26 mouse cellular contexts compared by ENCODE assay signal in the genomic region with DNA sequence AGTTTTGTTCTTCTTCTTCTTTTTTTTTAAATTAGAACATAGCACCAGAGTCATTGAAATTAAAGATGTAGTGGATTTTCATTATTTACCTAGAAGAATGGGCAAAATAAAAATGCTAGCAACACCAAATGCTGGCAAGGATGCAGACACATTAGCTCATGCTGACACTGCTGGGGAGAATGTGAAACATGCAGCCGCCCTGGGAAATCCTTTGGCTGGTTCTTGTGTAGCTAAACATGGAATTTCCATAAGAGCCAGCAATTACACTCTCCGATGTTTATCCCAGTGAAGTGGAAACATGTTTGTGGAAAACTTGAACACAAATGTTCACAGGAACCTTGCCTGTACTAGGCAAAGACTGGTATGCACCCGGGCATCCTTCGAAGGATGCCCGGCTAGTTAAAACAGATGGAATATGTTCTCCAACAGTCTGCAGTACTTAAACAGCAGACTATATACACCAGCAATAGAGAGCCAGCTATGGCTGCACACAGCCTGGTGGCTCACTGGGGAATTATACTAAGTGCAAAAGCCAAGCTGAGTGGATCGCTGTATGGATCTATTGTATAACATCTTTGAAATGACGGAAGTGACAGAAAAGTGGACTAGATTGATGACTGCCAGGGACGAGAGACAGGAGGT.
DNase-seq lines count a peak whose midpoint lies in the region; ATAC-seq lines count a peak whose summit lies in the region.
"Had no signal": no experiment of that assay in that cellular context is flagged by ENCODE, and none has a peak within 500 bp of the region (broad histone marks: within the 10 kb centered on the region; RNA-seq: fewer than 3 reads in every experiment).

No protein-coding gene starts in this region.

- H3K4me1 ChIP-seq in forebrain, embryonic 14.5 days (ENCODE audit: control insufficient read depth, insufficient read depth, low read length), result no peaks in the 10 kb centered on the region
- H3K4me1 ChIP-seq in forebrain, embryonic 15.5 days, result no peaks in the 10 kb centered on the region
- peaks cover 4% of the 10 kb centered on the region; the same call in 1 of the 2 replicates for H3K4me1 ChIP-seq in embryonic facial prominence, embryonic 15.5 days
- H3K4me1 ChIP-seq: limb, embryonic 13.5 days; neural tube, embryonic 15.5 days had no signal

- ATAC-seq in forebrain, embryonic 14.5 days, result peak; percentile 26; the same call in 1 of the 2 replicates
- ATAC-seq in forebrain, embryonic 15.5 days (replicated peaks), result no peak; the same call in 1 of the 2 replicates
- ATAC-seq in embryonic facial prominence, embryonic 15.5 days (ENCODE audit: insufficient number of reproducible peaks, low FRiP score, low TSS enrichment, low read depth), result 0 out of 2 replicates have a peak, but pooled peaks have one; percentile 43
- ATAC-seq: CD4-positive, CD25-positive, alpha-beta regulatory T cell, adult 4 months; hindbrain, postnatal 0 days; intestine, embryonic 16.5 days; liver, embryonic 12.5 days; Patski had no signal

- DNase-seq in forebrain, embryonic 14.5 days (ENCODE audit: low spot score), result peak; percentile 38
- peak; percentile 93 for DNase-seq in heart, adult 11 months
- no peak for DNase-seq in heart, postnatal 36 days
- peak; percentile 32 for DNase-seq in NIH3T3 (ENCODE audit: low read depth)
- DNase-seq in right cerebral cortex, postnatal 36 days (ENCODE audit: low spot score in 2 of 2), result no peak
- DNase-seq in cerebellum, postnatal 25 days, result no peak
- DNase-seq: adrenal gland, adult 2 months; cerebellum, adult 8-10 months; kidney, adult 9 months; kidney, postnatal 14 days; lung, adult 18-20 months; lung, postnatal 10 days; right cerebral cortex, adult 18-20 months; thymus, adult 2 months had no signal

- H3K9ac ChIP-seq in forebrain, embryonic 14.5 days (ENCODE audit: low read length), result no peak overlapping the region
- no peak overlapping the region for H3K9ac ChIP-seq in forebrain, embryonic 15.5 days (replicated peaks)
- H3K9ac ChIP-seq in embryonic facial prominence, embryonic 15.5 days, result no peak overlapping the region
- H3K9ac ChIP-seq: limb, embryonic 13.5 days; liver, embryonic 12.5 days; neural tube, embryonic 15.5 days had no signal

- intact Hi-C loops in heart, postnatal 36 days (cut with DNase I), result no loop called here

- no peak overlapping the region for H3K4me3 ChIP-seq in forebrain, embryonic 14.5 days (ENCODE audit: low read depth, low read length)
- H3K4me3 ChIP-seq in forebrain, embryonic 15.5 days, result no peak overlapping the region
- H3K4me3 ChIP-seq in embryonic facial prominence, embryonic 15.5 days (replicated peaks), result no peak overlapping the region
- H3K4me3 ChIP-seq: erythroblast, embryonic 14.5 days; limb, embryonic 13.5 days; liver, embryonic 12.5 days; neural tube, embryonic 15.5 days had no signal

- H3K4me2 ChIP-seq in forebrain, embryonic 14.5 days (ENCODE audit: low read length), result no peak overlapping the region
- no peak overlapping the region for H3K4me2 ChIP-seq in forebrain, embryonic 15.5 days (replicated peaks)
- no peak overlapping the region for H3K4me2 ChIP-seq in embryonic facial prominence, embryonic 15.5 days (replicated peaks)
- H3K4me2 ChIP-seq: limb, embryonic 13.5 days; liver, embryonic 12.5 days; midbrain, embryonic 11.5 days; neural tube, embryonic 15.5 days had no signal

- WGBS in forebrain, embryonic 14.5 days, result 73% methylated on average over 8 of the region's 8 CpGs
- WGBS in forebrain, embryonic 15.5 days, result 65% methylated on average over 8 of the region's 8 CpGs
- 68% methylated on average over 8 of the region's 8 CpGs for WGBS in embryonic facial prominence, embryonic 15.5 days

- H3K36me3 ChIP-seq in forebrain, embryonic 14.5 days (ENCODE audit: control insufficient read depth, insufficient read depth, low read length), result no peaks in the 10 kb centered on the region
- no peaks in the 10 kb centered on the region for H3K36me3 ChIP-seq in forebrain, embryonic 15.5 days
- peaks cover 15% of the 10 kb centered on the region for H3K36me3 ChIP-seq in embryonic facial prominence, embryonic 15.5 days

- H3K9me3 ChIP-seq in forebrain, embryonic 14.5 days (replicated peaks; ENCODE audit: control insufficient read depth, low read length), result no peaks in the 10 kb centered on the region
- no peaks in the 10 kb centered on the region for H3K9me3 ChIP-seq in forebrain, embryonic 15.5 days
- H3K9me3 ChIP-seq in embryonic facial prominence, embryonic 15.5 days (replicated peaks), result no peaks in the 10 kb centered on the region
- H3K9me3 ChIP-seq: limb, embryonic 13.5 days; liver, embryonic 12.5 days; neural tube, embryonic 15.5 days had no signal

- no peaks in the 10 kb centered on the region for H3K27me3 ChIP-seq in forebrain, embryonic 14.5 days (replicated peaks; ENCODE audit: control insufficient read depth, insufficient read depth, low read length)
- H3K27me3 ChIP-seq in forebrain, embryonic 15.5 days, result no peaks in the 10 kb centered on the region
- no peaks in the 10 kb centered on the region for H3K27me3 ChIP-seq in embryonic facial prominence, embryonic 15.5 days
- H3K27me3 ChIP-seq: limb, embryonic 13.5 days; liver, embryonic 12.5 days; neural tube, embryonic 15.5 days; Patski had no signal

- H3K27ac ChIP-seq in forebrain, embryonic 14.5 days (ENCODE audit: low read depth, low read length), result no peak overlapping the region
- no peak overlapping the region for H3K27ac ChIP-seq in forebrain, embryonic 15.5 days (replicated peaks)
- H3K27ac ChIP-seq in embryonic facial prominence, embryonic 15.5 days (replicated peaks), result 0 out of 2 replicates have a peak overlapping the region, but pooled peaks have one; percentile 2
- H3K27ac ChIP-seq: hindbrain, postnatal 0 days; limb, embryonic 13.5 days; liver, embryonic 12.5 days; neural tube, embryonic 15.5 days; stomach, postnatal 0 days had no signal

Comparison
In these comparisons a context has a peak if more than half of its experiments do, and no peak if none do; other contexts are left out.
1. DNase-seq: peak in forebrain, embryonic 14.5 days (single experiment), heart, adult 11 months (single experiment) and NIH3T3 (single experiment); none in heart, postnatal 36 days (0 of 2), right cerebral cortex, postnatal 36 days (0 of 2) and cerebellum, postnatal 25 days (0 of 2).